Mouse (Mus musculus): ENCODE data around the gene Flrt1. TPM values are rescaled to one million over a fixed set of nuclear protein-coding genes. Genes with fewer than 3 reads are reported as not detected.
"Not testable (repeated sequence)": the region's sequence is repeated elsewhere in the genome, so short reads cannot be mapped to it uniquely, and the experiment has no call there.

Gene Flrt1
- total RNA-seq, 2 experiments from 2014 or later: 1.8 to 2.1 TPM

- DNase-seq: peak; percentile 91
These were observed 37.4 kb downstream of the Flrt1 start for GRCm38 (mm10) chr19:7068136-7068535.

DNA sequence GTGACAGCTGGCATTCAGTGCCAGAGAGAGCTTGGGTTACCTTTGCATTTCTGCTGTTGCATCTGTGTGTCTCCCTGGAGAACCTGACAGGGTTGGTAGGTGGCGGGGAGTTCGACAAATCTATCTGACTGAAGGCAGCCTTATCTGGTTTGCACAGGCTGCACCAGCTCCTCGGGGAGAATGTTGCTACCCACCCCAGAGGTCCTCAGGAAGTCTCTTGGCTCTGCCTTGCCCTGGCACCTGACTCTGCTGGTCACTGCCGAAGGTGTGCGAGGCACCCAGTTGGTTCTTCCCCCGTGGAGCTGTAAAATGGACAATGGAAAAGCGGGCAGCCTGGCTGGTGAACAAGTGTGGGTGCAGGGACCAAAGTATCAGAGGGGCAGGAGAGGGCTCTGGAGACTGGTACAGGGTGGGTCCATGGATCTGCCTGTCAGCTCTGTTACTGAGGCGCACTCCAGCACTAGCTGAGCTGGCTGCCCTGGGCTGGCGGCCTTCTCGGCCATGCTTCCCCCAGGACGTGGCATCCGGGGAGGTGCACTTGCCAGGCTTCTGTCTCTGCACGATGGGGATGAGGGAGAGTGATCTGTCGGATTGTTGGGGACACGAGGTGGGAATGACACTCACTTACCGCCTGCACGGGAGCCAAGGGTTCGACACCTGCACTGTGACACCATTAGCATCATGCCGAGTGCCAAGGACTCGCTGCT, 38.0 kb downstream of the Flrt1 start:
- no peak for DNase-seq

- no peak for DNase-seq
These were observed 38.6 kb downstream of the Flrt1 start for GRCm38 (mm10) chr19:7066828-7067342.

DNA sequence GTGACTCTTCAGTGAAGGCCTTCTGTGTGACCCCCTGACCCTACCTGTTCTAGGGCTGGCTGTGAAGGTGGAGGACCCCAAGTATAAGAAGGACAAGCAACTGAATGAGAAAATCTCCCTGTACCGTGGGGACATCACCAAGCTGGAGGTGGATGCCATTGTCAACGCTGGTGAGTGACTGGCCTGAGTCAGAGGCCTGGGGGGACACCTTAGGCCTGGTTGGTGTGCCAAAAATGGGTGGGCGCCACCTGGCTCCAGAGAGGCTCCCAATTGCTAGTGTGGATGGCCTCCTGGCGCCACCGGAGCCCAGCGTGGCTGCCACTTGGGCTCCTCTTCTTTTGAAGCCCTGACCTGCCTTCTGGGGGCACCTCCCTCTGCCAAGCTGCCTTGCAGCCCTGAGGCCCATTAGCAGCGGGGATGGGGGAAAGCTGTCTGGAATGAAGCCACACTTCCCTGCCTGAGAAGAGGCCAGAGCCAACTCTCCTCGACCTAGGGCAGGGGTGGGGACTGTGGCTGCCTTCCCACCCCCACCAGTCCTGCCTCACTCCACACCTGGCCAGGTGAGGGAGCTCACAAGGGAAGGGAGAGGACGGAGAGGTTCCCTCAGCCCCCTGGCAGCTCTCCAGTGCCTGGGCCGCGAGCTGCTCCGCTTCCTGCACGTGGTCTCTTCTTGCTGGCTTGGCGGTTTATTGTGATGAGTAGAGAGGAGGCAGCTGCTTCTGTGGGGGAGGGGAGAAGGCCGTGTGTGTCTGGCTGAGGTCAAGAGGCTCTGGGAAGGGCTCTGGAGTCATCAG, 39.3 kb downstream of the Flrt1 start:
- peak; percentile 67 for DNase-seq

DNA sequence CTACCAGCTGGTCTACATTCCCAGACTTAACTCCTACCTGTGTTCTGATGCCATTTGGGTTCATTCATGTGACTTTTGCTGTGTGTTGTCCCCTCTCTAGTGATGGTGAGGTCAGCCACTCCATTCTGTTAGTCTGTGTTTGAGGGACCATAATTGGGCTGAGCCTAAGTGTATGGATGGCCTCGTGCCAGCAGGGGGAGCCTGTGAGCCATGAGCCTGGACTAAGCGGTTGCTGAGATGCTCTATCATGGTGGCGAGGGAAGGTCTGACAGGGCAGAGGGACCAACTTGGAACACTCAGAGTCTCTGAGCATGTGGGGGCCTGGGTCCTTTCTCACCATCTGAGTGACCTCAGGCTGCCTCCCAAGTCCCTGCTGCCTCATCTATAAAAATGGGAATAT, 41.0 kb downstream of the Flrt1 start:
- DNase-seq: peak; percentile 91

DNA sequence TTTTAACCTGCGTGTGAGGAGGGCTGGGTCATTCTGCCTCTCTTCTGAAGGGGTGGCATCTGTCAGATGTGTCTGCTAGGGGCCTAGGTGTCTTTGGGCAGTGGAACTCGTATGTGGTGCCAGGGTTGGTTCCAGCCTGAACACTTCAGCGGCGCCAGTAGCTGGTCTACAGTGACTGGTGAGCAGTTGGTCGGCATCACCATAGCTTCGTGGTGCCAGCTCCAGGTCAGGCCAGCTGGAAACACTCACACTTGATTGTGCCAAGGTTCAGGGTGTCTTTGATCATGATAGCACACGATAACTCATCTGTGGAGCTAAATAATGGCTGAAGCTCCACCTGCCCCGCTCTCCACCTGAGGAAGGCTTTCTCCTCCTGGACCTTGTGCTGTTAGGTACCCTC, 42.6 kb downstream of the Flrt1 start:
- no peak for DNase-seq

DNA sequence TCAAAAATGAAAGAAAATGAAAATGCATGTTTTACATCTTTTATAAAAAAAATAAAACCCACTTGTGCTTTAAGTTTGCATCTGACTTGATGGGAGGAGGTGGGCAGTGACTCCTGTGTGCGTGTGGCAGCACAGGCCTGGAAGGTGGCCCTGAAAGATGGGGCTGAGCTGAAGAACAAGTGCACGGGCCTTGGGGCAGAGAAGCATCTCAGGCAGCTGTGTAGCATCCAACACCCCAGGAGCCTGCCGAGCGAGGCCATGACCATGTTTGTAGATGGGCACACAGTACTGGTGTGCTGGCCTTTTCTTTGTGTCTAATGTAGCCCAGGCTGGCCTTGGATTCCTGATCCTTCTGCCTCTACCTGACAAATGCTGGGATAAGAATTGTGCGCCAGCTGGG, 43.4 kb downstream of the Flrt1 start:
- no peak for DNase-seq

DNA sequence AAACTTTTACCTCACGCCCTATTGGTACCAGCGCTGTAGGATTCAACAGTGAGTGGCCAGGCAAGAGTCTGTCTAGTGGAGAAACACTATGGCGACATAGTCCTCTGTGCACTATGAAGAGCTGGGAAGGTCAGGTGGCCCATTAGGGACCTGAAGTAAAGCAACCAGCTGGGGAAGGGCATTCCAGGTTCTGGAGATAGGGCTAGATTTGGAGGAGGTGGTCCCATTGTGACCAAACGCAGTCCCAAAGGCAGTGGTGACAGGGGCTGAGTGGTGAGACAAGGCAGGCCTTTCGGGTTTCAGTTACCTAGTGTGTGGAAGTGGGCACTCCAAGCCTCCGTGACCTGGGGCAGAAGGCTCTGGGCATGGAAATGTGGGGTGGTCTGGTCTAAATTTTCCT, 47.0 kb downstream of the Flrt1 start:
- DNase-seq: no peak

DNA sequence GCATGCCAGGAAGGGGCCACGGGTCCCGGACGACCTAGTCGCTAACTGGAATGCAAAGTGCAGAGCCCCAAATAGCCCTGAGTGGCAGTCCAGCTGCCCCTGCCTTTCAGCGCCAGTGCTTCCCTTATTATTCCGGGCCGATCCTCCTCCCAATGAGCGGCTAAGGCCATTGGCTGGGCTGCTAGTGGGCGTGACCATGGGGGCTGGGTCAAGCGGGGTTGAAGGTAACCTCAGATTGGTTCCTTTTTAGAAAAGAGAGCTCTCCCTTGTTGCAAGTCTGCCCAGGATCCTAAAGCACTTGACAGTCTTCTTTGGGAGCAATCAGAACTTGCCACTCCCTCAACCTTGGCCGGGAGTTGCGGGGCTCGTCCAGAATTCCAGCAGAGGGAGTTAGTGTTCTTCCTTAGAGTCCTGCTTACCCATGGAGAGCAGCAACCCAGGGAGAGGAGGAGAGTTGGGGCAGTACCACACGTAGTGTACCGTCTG, 47.8 kb downstream of the Flrt1 start:
- DNase-seq: peak; percentile 89

GRCm38 (mm10) chr19:7057126-7057721, 48.3 kb downstream of the Flrt1 start:
- no peak for DNase-seq

GRCm38 (mm10) chr19:7056248-7057087, 49.1 kb downstream of the Flrt1 start, which contains the start of gene Macrod1:
Macrod1 (plus strand) TSS chr19:7056810.
- DNase-seq: peak; percentile 76

GRCm38 (mm10) chr19:7055173-7055572, 50.4 kb downstream of the Flrt1 start:
- peak; percentile 52 for DNase-seq

- peak; percentile 53 for DNase-seq
These were observed 50.8 kb downstream of the Flrt1 start for GRCm38 (mm10) chr19:7054772-7055171.

- not testable (repeated sequence) for DNase-seq
These were observed 52.1 kb downstream of the Flrt1 start for GRCm38 (mm10) chr19:7053382-7053781.

- no peak for DNase-seq
These were observed 60.8 kb downstream of the Flrt1 start for GRCm38 (mm10) chr19:7044706-7045105.

- DNase-seq: no peak
These were observed 61.2 kb downstream of the Flrt1 start for GRCm38 (mm10) chr19:7044279-7044678.

Other genes with a start within 250 kb of the Flrt1 start
- gene Ccdc88b, start 247.5 kb downstream of the Flrt1 start, total RNA-seq (2021): under 1 TPM; 0.41 to 0.52 TPM
- 10 to 100 TPM; 34.4 to 35.5 TPM for gene Trmt112, start 196.0 kb downstream of the Flrt1 start, total RNA-seq (2021)
- 100 to 1,000 TPM; 309 to 336 TPM for gene Prdx5, start 195.6 kb downstream of the Flrt1 start, total RNA-seq (2021)
- 100 to 1,000 TPM; 111 to 119 TPM for gene Esrra, start 183.9 kb downstream of the Flrt1 start, total RNA-seq (2021)
- gene Catsperz, start 180.3 kb downstream of the Flrt1 start, total RNA-seq (2021): not detected
- under 1 TPM in 1 of 2 experiments, not detected in 1; 0.56 TPM for gene Kcnk4, start 171.2 kb downstream of the Flrt1 start, total RNA-seq (2021)
- gene Bad, start 163.9 kb downstream of the Flrt1 start, total RNA-seq (2021): 10 to 100 TPM; 29.6 to 30.5 TPM
- 10 to 100 TPM; 18.7 to 21.4 TPM for gene Gpr137, start 163.2 kb downstream of the Flrt1 start, total RNA-seq (2021)
- 100 to 1,000 TPM; 243 to 246 TPM for gene Ppp1r14b, start 130.8 kb downstream of the Flrt1 start, total RNA-seq (2021)
- 10 to 100 TPM; 17.4 to 19.9 TPM for gene Plcb3, start 129.3 kb downstream of the Flrt1 start, total RNA-seq (2021)
- gene Fkbp2, start 125.2 kb downstream of the Flrt1 start, total RNA-seq (2021): 10 to 100 TPM; 23.5 to 26.6 TPM
- 100 to 1,000 TPM; 263 to 265 TPM for gene Vegfb, start 118.1 kb downstream of the Flrt1 start, total RNA-seq (2021)
- gene Dnajc4, start 113.2 kb downstream of the Flrt1 start, total RNA-seq (2021): 10 to 100 TPM; 48.7 to 49.2 TPM
- 10 to 100 TPM; 27.2 to 29.0 TPM for gene Nudt22, start 109.6 kb downstream of the Flrt1 start, total RNA-seq (2021)
- gene Trpt1, start 109.6 kb downstream of the Flrt1 start, total RNA-seq (2021): 10 to 100 TPM; 22.6 to 25.7 TPM
- gene Fermt3, start 86.3 kb downstream of the Flrt1 start, total RNA-seq (2021): 1 to 10 TPM; 3.5 to 3.7 TPM
- 100 to 1,000 TPM; 139 to 151 TPM for gene Stip1, start 65.8 kb downstream of the Flrt1 start, total RNA-seq (2021)
- gene Macrod1, start 48.9 kb downstream of the Flrt1 start, total RNA-seq (2021): 100 to 1,000 TPM; 107 to 126 TPM
- 100 to 1,000 TPM; 111 to 112 TPM for gene Otub1, start 100.6 kb upstream of the Flrt1 start, total RNA-seq (2021)
- gene Cox8a, start 111.9 kb upstream of the Flrt1 start, total RNA-seq (2021): 100 to 1,000 TPM; 836 to 917 TPM
- gene Naa40, start 135.5 kb upstream of the Flrt1 start, total RNA-seq (2021): 10 to 100 TPM; 34.3 to 36.9 TPM
- gene Rcor2, start 161.6 kb upstream of the Flrt1 start, total RNA-seq (2021): 10 to 100 TPM; 19.0 to 19.2 TPM
- gene Mark2, start 236.1 kb upstream of the Flrt1 start, total RNA-seq (2021): 10 to 100 TPM; 54.9 to 58.4 TPM